Mouse (Mus musculus) spleen, postnatal 14 days (tissue): ENCODE results near the gene Ofd1.

Source experiments
- DNase-seq, 2 experiments: peaks; one replicate each; pipeline ENCODE4 v3.0.0; 2021 to 2022; ENCODE audit warnings: low spot score in 2 of 2

Ofd1 gene

GRCm38 (mm10) chrX:166440616-166441063, at the start of gene Ofd1:
Gene Ofd1 (minus strand): TSS chrX:166440704.
- peak; percentile 73 to 81 for DNase-seq

GRCm38 (mm10) chrX:166479365-166479983, 39.0 kb upstream of the Ofd1 start, which contains the start of gene Rab9:
Gene Rab9 (minus strand): TSS chrX:166479867.
- peak; percentile 83 for DNase-seq

GRCm38 (mm10) chrX:166478631-166479364, 38.3 kb upstream of the Ofd1 start:
- no peak for DNase-seq

GRCm38 (mm10) chrX:166477393-166477792, 36.9 kb upstream of the Ofd1 start:
- DNase-seq: no peak

- no peak for DNase-seq
Measured at GRCm38 (mm10) chrX:166472612-166473011, 32.1 kb upstream of the Ofd1 start.

- DNase-seq: no peak
Measured at GRCm38 (mm10) chrX:166468321-166468720, 27.8 kb upstream of the Ofd1 start.

GRCm38 (mm10) chrX:166455525-166455924, 15.0 kb upstream of the Ofd1 start:
- no peak for DNase-seq

- DNase-seq: no peak
Measured at GRCm38 (mm10) chrX:166454331-166454730, 13.8 kb upstream of the Ofd1 start.

- DNase-seq: no peak
Measured at GRCm38 (mm10) chrX:166453532-166453931, 13.0 kb upstream of the Ofd1 start.

- DNase-seq: no peak
Measured at GRCm38 (mm10) chrX:166444552-166444951, 4.0 kb upstream of the Ofd1 start.

GRCm38 (mm10) chrX:166440036-166440615, 378 bp downstream of the Ofd1 start, which contains the start of gene Trappc2:
Gene Trappc2 (plus strand): TSS chrX:166440574.
- no peak for DNase-seq

- DNase-seq: no peak
Measured at GRCm38 (mm10) chrX:166434812-166435211, 5.7 kb downstream of the Ofd1 start.

- DNase-seq: peak in 1 of 2 experiments; percentile 5
Measured at GRCm38 (mm10) chrX:166416196-166416595, 24.3 kb downstream of the Ofd1 start.

- no peak for DNase-seq
Measured at GRCm38 (mm10) chrX:166407865-166408264, 32.6 kb downstream of the Ofd1 start.

GRCm38 (mm10) chrX:166393753-166394152, 46.8 kb downstream of the Ofd1 start:
- no peak for DNase-seq

- DNase-seq: no peak
Measured at GRCm38 (mm10) chrX:166386656-166387055, 53.8 kb downstream of the Ofd1 start.

GRCm38 (mm10) chrX:166384935-166385334, 55.6 kb downstream of the Ofd1 start:
- no peak for DNase-seq

GRCm38 (mm10) chrX:166383606-166384005, 56.9 kb downstream of the Ofd1 start:
- no peak for DNase-seq

GRCm38 (mm10) chrX:166378652-166379051, 61.9 kb downstream of the Ofd1 start:
- no peak for DNase-seq

GRCm38 (mm10) chrX:166376681-166377328, 63.7 kb downstream of the Ofd1 start:
- DNase-seq: no peak

GRCm38 (mm10) chrX:166365458-166366213, 74.9 kb downstream of the Ofd1 start:
- DNase-seq: no peak
